Mouse (Mus musculus) gastrocnemius, postnatal 14 days (tissue): ENCODE measurements around the gene Hnrnpa3. TPM values are rescaled to one million over a fixed set of nuclear protein-coding genes. Genes with fewer than 3 reads are reported as not detected.
"Not testable (repeated sequence)": the region's sequence is repeated elsewhere in the genome, so short reads cannot be mapped to it uniquely, and the experiment has no call there.

Experiments
- DNase-seq: peaks from one replicate; pipeline ENCODE4 v3.0.0; 2021; ENCODE audit warnings: mixed read lengths
- intact Hi-C: fragments of 180-260 bp; cut with DNase I; formaldehyde crosslinking; loops from one replicate; pipeline ENCODE4 v1.15.1; 2025; ENCODE audit warnings: low total_unique reads
- long read RNA-seq, 2 experiments: library from polyadenylated mRNA; stranded (forward); transcript quantifications; one replicate each; pipeline ENCODE4 v2.0.0; 2021
- total RNA-seq, 2 experiments: library from RNA; stranded (reverse); gene quantifications; 2 replicates each; pipeline ENCODE4 v1.2.3; 2021

Gene Hnrnpa3
- 100 to 1,000 TPM; 144 to 187 TPM for total RNA-seq
- long read RNA-seq, experiment 1, full-length matches to known transcripts: 17 of 25 reads
- long read RNA-seq, experiment 1, partial matches to known transcripts: 3 of 25 reads
- long read RNA-seq, experiment 1, other reads (novel, unspliced or antisense): 5 of 25 reads
- long read RNA-seq, experiment 2, full-length matches to known transcripts: 24 of 32 reads
- long read RNA-seq, experiment 2, partial matches to known transcripts: 2 of 32 reads
- long read RNA-seq, experiment 2, other reads (novel, unspliced or antisense): 6 of 32 reads

- intact Hi-C loops: no loop called here
- peak; percentile 99 for DNase-seq
Measured at GRCm38 (mm10) chr2:75658727-75659628, at the start of gene Hnrnpa3. Hnrnpa3 (plus strand) TSS chr2:75659261.

GRCm38 (mm10) chr2:75609971-75610370, 49.1 kb upstream of the Hnrnpa3 start:
- intact Hi-C loops: loop anchor here (2.0 to 10.0 kb wide), 2 partner anchors 171 to 355 kb away; no protein-coding TSS in a partner anchor
- DNase-seq: no peak

- not testable (repeated sequence) for DNase-seq
- intact Hi-C loops: loop anchor here (2.0 kb wide), 1 partner anchor 170 kb away; no protein-coding TSS in a partner anchor
Measured at GRCm38 (mm10) chr2:75610602-75611001, 48.5 kb upstream of the Hnrnpa3 start.

- intact Hi-C loops: loop anchor here (2.0 kb wide), 1 partner anchor 170 kb away; no protein-coding TSS in a partner anchor
- no peak for DNase-seq
Measured at GRCm38 (mm10) chr2:75611041-75611805, 47.8 kb upstream of the Hnrnpa3 start.

GRCm38 (mm10) chr2:75612006-75612405, 47.1 kb upstream of the Hnrnpa3 start:
- DNase-seq: no peak
- intact Hi-C loops: no loop called here

- no peak for DNase-seq
- intact Hi-C loops: no loop called here
Measured at GRCm38 (mm10) chr2:75612981-75613567, 46.0 kb upstream of the Hnrnpa3 start.

GRCm38 (mm10) chr2:75614577-75614976, 44.5 kb upstream of the Hnrnpa3 start:
- intact Hi-C loops: no loop called here
- DNase-seq: no peak

GRCm38 (mm10) chr2:75616911-75617310, 42.1 kb upstream of the Hnrnpa3 start:
- no peak for DNase-seq
- intact Hi-C loops: no loop called here

- peak; percentile 41 for DNase-seq
- intact Hi-C loops: no loop called here
Measured at GRCm38 (mm10) chr2:75618712-75619111, 40.3 kb upstream of the Hnrnpa3 start.

GRCm38 (mm10) chr2:75621873-75622654, 37.0 kb upstream of the Hnrnpa3 start:
- DNase-seq: peak; percentile 41
- intact Hi-C loops: no loop called here

GRCm38 (mm10) chr2:75625086-75625485, 34.0 kb upstream of the Hnrnpa3 start:
- intact Hi-C loops: no loop called here

GRCm38 (mm10) chr2:75626597-75627440, 32.2 kb upstream of the Hnrnpa3 start:
- intact Hi-C loops: no loop called here
- no peak for DNase-seq

More at GRCm38 (mm10) chr2:75625086-75625485, 34.0 kb upstream of the Hnrnpa3 start:
- DNase-seq: no peak

- DNase-seq: no peak
- intact Hi-C loops: no loop called here
Measured at GRCm38 (mm10) chr2:75628487-75628886, 30.6 kb upstream of the Hnrnpa3 start.

- no peak for DNase-seq
- intact Hi-C loops: no loop called here
Measured at GRCm38 (mm10) chr2:75631421-75631820, 27.6 kb upstream of the Hnrnpa3 start.

GRCm38 (mm10) chr2:75632043-75632442, 27.0 kb upstream of the Hnrnpa3 start:
- no peak for DNase-seq
- intact Hi-C loops: no loop called here

- intact Hi-C loops: no loop called here
- DNase-seq: no peak
Measured at GRCm38 (mm10) chr2:75632721-75633181, 26.3 kb upstream of the Hnrnpa3 start.

GRCm38 (mm10) chr2:75633381-75633780, 25.7 kb upstream of the Hnrnpa3 start:
- DNase-seq: no peak
- intact Hi-C loops: no loop called here

GRCm38 (mm10) chr2:75633784-75634183, 25.3 kb upstream of the Hnrnpa3 start:
- intact Hi-C loops: no loop called here
- DNase-seq: no peak
